Mouse (Mus musculus): ENCODE results near the gene Rnf214. TPM values are rescaled to one million over a fixed set of nuclear protein-coding genes. Genes with fewer than 3 reads are reported as not detected.
"Not testable (repeated sequence)": the region's sequence is repeated elsewhere in the genome, so short reads cannot be mapped to it uniquely, and the experiment has no call there.

Gene Rnf214
- polyA plus RNA-seq, 1 experiment from 2014 or later, result 15.9 TPM

- Histone ChIP-seq H3K9ac (replicated peaks) (peak overlapping the region; percentile 61), H3K9me3 (ENCODE audit: low read length) (no peaks in the 10 kb centered on the region), H3K27ac (ENCODE audit: low read depth) (peak overlapping the region; percentile 95), H3K36me3 (replicated peaks; ENCODE audit: insufficient read depth, low read length) (no peaks in the 10 kb centered on the region; the same call in none of the 2 replicates), H3K27me3 (ENCODE audit: insufficient read depth, low read length) (no peaks in the 10 kb centered on the region), H3K4me2 (ENCODE audit: low read depth, low read length) (peak overlapping the region; percentile 15), H3K4me3 (ENCODE audit: low read depth, low read length) (no peak overlapping the region), H3K4me1 (ENCODE audit: insufficient read depth) (peaks cover 58% of the 10 kb centered on the region)
- ATAC-seq, result no peak
- DNase-seq, result no peak
- WGBS (ENCODE audit: insufficient replicate concordance), result 53% methylated on average over 9 of the region's 9 CpGs
- TF ChIP-seq EP300 (IDR thresholded peaks at IDR 0.05; ENCODE audit: low read depth), result no peak
- TF ChIP-seq CTCF (IDR thresholded peaks at IDR 0.05; ENCODE audit: low read depth), result no peak
Observed at GRCm38 (mm10) chr9:45849528-45850408, 56.9 kb downstream of the Rnf214 start.

GRCm38 (mm10) chr9:45846891-45847460, 59.7 kb downstream of the Rnf214 start:
- Histone ChIP-seq H3K4me2 (ENCODE audit: low read depth, low read length) (no peak overlapping the region), H3K4me3 (ENCODE audit: low read depth, low read length) (no peak overlapping the region), H3K27me3 (ENCODE audit: insufficient read depth, low read length) (no peaks in the 10 kb centered on the region), H3K36me3 (replicated peaks; ENCODE audit: insufficient read depth, low read length) (no peaks in the 10 kb centered on the region; the same call in 1 of the 2 replicates), H3K9me3 (ENCODE audit: low read length) (no peaks in the 10 kb centered on the region), H3K27ac (ENCODE audit: low read depth) (0 out of 2 replicates have a peak overlapping the region, but pooled peaks have one; percentile 31), H3K9ac (replicated peaks) (no peak overlapping the region), H3K4me1 (ENCODE audit: insufficient read depth) (peaks cover 70% of the 10 kb centered on the region)
- WGBS (ENCODE audit: insufficient replicate concordance), result 36% methylated on average over 5 of the region's 5 CpGs
- TF ChIP-seq CTCF (IDR thresholded peaks at IDR 0.05; ENCODE audit: low read depth), result no peak
- DNase-seq, result no peak
- no peak for ATAC-seq

- not testable (repeated sequence) for H3K36me3 ChIP-seq (replicated peaks; ENCODE audit: insufficient read depth, low read length); DNase-seq; H3K27me3 ChIP-seq (ENCODE audit: insufficient read depth, low read length); H3K27ac ChIP-seq (ENCODE audit: low read depth); H3K4me2 ChIP-seq (ENCODE audit: low read depth, low read length); ATAC-seq; H3K4me3 ChIP-seq (ENCODE audit: low read depth, low read length); H3K9me3 ChIP-seq (ENCODE audit: low read length); H3K9ac ChIP-seq (replicated peaks)
- 48% methylated on average over 2 of the region's 2 CpGs for WGBS (ENCODE audit: insufficient replicate concordance)
- H3K4me1 ChIP-seq (ENCODE audit: insufficient read depth), result peaks cover 68% of the 10 kb centered on the region
Observed at GRCm38 (mm10) chr9:45846176-45846575, 60.5 kb downstream of the Rnf214 start.

- Histone ChIP-seq H3K4me2 (ENCODE audit: low read depth, low read length) (no peak overlapping the region), H3K27ac (ENCODE audit: low read depth) (no peak overlapping the region), H3K4me3 (ENCODE audit: low read depth, low read length) (no peak overlapping the region), H3K27me3 (ENCODE audit: insufficient read depth, low read length) (no peaks in the 10 kb centered on the region), H3K9me3 (ENCODE audit: low read length) (no peaks in the 10 kb centered on the region), H3K36me3 (replicated peaks; ENCODE audit: insufficient read depth, low read length) (no peaks in the 10 kb centered on the region; the same call in 1 of the 2 replicates), H3K9ac (replicated peaks) (no peak overlapping the region), H3K4me1 (ENCODE audit: insufficient read depth) (peaks cover 69% of the 10 kb centered on the region)
- 74% methylated on average over 3 of the region's 3 CpGs for WGBS (ENCODE audit: insufficient replicate concordance)
- ATAC-seq (no peak), DNase-seq (no peak)
- TF ChIP-seq CTCF (IDR thresholded peaks at IDR 0.05; ENCODE audit: low read depth), result no peak
- no peak for TF ChIP-seq EP300 (IDR thresholded peaks at IDR 0.05; ENCODE audit: low read depth)
Observed at GRCm38 (mm10) chr9:45845541-45845940, 61.2 kb downstream of the Rnf214 start.

GRCm38 (mm10) chr9:45843780-45844179, 62.9 kb downstream of the Rnf214 start:
- DNase-seq (no peak), ATAC-seq (no peak)
- no peak overlapping the region for H3K27ac ChIP-seq (ENCODE audit: low read depth)
- WGBS (ENCODE audit: insufficient replicate concordance), result 86% methylated on average over 1 of the region's 1 CpGs
- H3K9me3 ChIP-seq (ENCODE audit: low read length), result no peaks in the 10 kb centered on the region
- no peak overlapping the region for H3K4me2 ChIP-seq (ENCODE audit: low read depth, low read length)
- H3K36me3 ChIP-seq (replicated peaks; ENCODE audit: insufficient read depth, low read length), result no peaks in the 10 kb centered on the region; the same call in 1 of the 2 replicates
- no peak overlapping the region for H3K9ac ChIP-seq (replicated peaks)
- H3K4me1 ChIP-seq (ENCODE audit: insufficient read depth), result peaks cover 54% of the 10 kb centered on the region
- TF ChIP-seq CTCF (IDR thresholded peaks at IDR 0.05; ENCODE audit: low read depth) (no peak), EP300 (IDR thresholded peaks at IDR 0.05; ENCODE audit: low read depth) (no peak)
- no peaks in the 10 kb centered on the region for H3K27me3 ChIP-seq (ENCODE audit: insufficient read depth, low read length)
- no peak overlapping the region for H3K4me3 ChIP-seq (ENCODE audit: low read depth, low read length)

- no peak for DNase-seq
- WGBS (ENCODE audit: insufficient replicate concordance), result 58% methylated on average over 5 of the region's 5 CpGs
- TF ChIP-seq EP300 (IDR thresholded peaks at IDR 0.05; ENCODE audit: low read depth) (no peak), CTCF (IDR thresholded peaks at IDR 0.05; ENCODE audit: low read depth) (no peak)
Observed at GRCm38 (mm10) chr9:45843007-45843406, 63.7 kb downstream of the Rnf214 start.

More at GRCm38 (mm10) chr9:45843007-45843406, 63.7 kb downstream of the Rnf214 start:
- no peak overlapping the region for H3K9ac ChIP-seq (replicated peaks)
- ATAC-seq, result no peak
- H3K4me1 ChIP-seq (ENCODE audit: insufficient read depth), result peaks cover 48% of the 10 kb centered on the region
- no peaks in the 10 kb centered on the region; the same call in 1 of the 2 replicates for H3K36me3 ChIP-seq (replicated peaks; ENCODE audit: insufficient read depth, low read length)
- H3K27ac ChIP-seq (ENCODE audit: low read depth), result no peak overlapping the region
- no peak overlapping the region for H3K4me2 ChIP-seq (ENCODE audit: low read depth, low read length)
- no peak overlapping the region for H3K4me3 ChIP-seq (ENCODE audit: low read depth, low read length)
- no peaks in the 10 kb centered on the region for H3K27me3 ChIP-seq (ENCODE audit: insufficient read depth, low read length)
- H3K9me3 ChIP-seq (ENCODE audit: low read length), result no peaks in the 10 kb centered on the region

All from liver, postnatal 0 days (tissue).